Mouse (Mus musculus) right cerebral cortex, postnatal 14 days (tissue): Measurements from ENCODE around the gene Pds5a.
A peak's percentile ranks its signal among the peaks of the same experiment; 100 is the strongest.
"Not testable (repeated sequence)": the region's sequence is repeated elsewhere in the genome, so short reads cannot be mapped to it uniquely, and the experiment has no call there.

Experiments used
- DNase-seq: peaks from one replicate; pipeline ENCODE4 v3.0.0; 2022

Gene Pds5a

GRCm38 (mm10) chr5:65697836-65698758 is at the start of gene Pds5a:
Gene Pds5a (minus strand): TSS chr5:65698273.
- peak; percentile 87 for DNase-seq

- DNase-seq, result no peak
Observed at GRCm38 (mm10) chr5:65746908-65747307, 48.8 kb upstream of the Pds5a start.

GRCm38 (mm10) chr5:65739366-65739765 is 41.3 kb upstream of the Pds5a start:
- no peak for DNase-seq

- DNase-seq, result no peak
Observed at GRCm38 (mm10) chr5:65735601-65736000, 37.5 kb upstream of the Pds5a start.

GRCm38 (mm10) chr5:65731173-65732007 is 33.3 kb upstream of the Pds5a start:
- no peak for DNase-seq

- DNase-seq, result peak; percentile 33
Observed at GRCm38 (mm10) chr5:65724311-65725054, 26.4 kb upstream of the Pds5a start.

GRCm38 (mm10) chr5:65718368-65718767 is 20.3 kb upstream of the Pds5a start:
- DNase-seq, result no peak

- not testable (repeated sequence) for DNase-seq
Observed at GRCm38 (mm10) chr5:65717903-65718211, 19.8 kb upstream of the Pds5a start.

- DNase-seq, result no peak
Observed at GRCm38 (mm10) chr5:65717063-65717902, 19.2 kb upstream of the Pds5a start.

- DNase-seq, result no peak
Observed at GRCm38 (mm10) chr5:65715084-65715483, 17.0 kb upstream of the Pds5a start.

- no peak for DNase-seq
Observed at GRCm38 (mm10) chr5:65711463-65711862, 13.4 kb upstream of the Pds5a start.

- no peak for DNase-seq
Observed at GRCm38 (mm10) chr5:65710267-65710666, 12.2 kb upstream of the Pds5a start.

GRCm38 (mm10) chr5:65706979-65707378 is 8.9 kb upstream of the Pds5a start:
- no peak for DNase-seq

GRCm38 (mm10) chr5:65706171-65706570 is 8.1 kb upstream of the Pds5a start:
- no peak for DNase-seq

- no peak for DNase-seq
Observed at GRCm38 (mm10) chr5:65704765-65705678, 6.9 kb upstream of the Pds5a start.

- no peak for DNase-seq
Observed at GRCm38 (mm10) chr5:65703261-65703660, 5.2 kb upstream of the Pds5a start.

GRCm38 (mm10) chr5:65700102-65700501 is 2.0 kb upstream of the Pds5a start:
- DNase-seq, result no peak

- no peak for DNase-seq
Observed at GRCm38 (mm10) chr5:65699146-65699545, 1.1 kb upstream of the Pds5a start.

GRCm38 (mm10) chr5:65698759-65699136 is 675 bp upstream of the Pds5a start:
- DNase-seq, result no peak

GRCm38 (mm10) chr5:65697486-65697835 is 612 bp downstream of the Pds5a start:
- peak; percentile 60 for DNase-seq

GRCm38 (mm10) chr5:65696821-65697485 is 1.1 kb downstream of the Pds5a start:
- peak; percentile 55 for DNase-seq
